Mouse (Mus musculus) retina, postnatal 7 days (tissue): ENCODE results near the gene Ugt2b37.
"Not testable (repeated sequence)": the region's sequence is repeated elsewhere in the genome, so short reads cannot be mapped to it uniquely, and the experiment has no call there.

Source experiments
- DNase-seq: peaks from one replicate; pipeline ENCODE4 v3.0.0-alpha.2; 2012; ENCODE audit warnings: low read depth, low spot score

Gene Ugt2b37

DNA sequence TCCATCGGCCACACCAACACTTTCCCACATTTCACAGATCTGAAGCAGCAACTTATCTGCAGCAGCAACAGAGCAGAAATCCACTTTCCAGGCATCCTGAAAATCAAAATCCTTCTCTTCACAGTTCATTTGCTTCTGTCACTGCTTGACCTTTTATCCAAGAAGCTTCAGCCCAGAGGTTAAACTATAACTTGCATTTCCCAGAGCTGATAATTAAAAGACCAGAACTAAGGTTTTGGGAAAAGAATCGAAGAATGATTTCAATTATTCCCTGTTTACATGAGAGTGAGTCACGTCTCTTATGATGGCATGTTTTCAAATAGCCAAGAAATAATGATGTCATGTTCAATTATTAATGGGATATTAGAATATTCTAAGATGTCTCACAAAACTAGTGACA, at the start of gene Ugt2b37:
Ugt2b37 (minus strand) TSS at position 129 of the 400 bp plus-strand sequence.
- DNase-seq = not testable (repeated sequence)

DNA sequence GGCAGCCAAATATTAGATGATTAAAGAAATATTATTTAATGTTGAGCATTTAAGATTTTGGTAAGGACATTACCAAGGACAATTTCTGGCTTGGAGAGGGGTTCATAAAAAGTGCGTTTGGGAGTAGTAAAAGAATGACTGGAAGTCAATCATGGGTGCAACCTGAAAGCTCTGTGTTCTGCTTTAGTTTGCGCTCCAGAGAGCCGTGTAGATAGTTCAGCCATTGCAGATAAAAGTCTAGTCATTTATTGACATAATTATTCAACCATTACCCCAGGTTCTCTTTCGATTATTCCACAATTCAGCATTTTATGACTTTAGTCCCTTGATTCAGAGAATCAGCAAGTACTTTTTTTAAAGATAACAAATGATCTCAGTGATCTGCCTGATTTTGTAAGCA, 31.6 kb upstream of the Ugt2b37 start:
- not testable (repeated sequence) for DNase-seq

DNA sequence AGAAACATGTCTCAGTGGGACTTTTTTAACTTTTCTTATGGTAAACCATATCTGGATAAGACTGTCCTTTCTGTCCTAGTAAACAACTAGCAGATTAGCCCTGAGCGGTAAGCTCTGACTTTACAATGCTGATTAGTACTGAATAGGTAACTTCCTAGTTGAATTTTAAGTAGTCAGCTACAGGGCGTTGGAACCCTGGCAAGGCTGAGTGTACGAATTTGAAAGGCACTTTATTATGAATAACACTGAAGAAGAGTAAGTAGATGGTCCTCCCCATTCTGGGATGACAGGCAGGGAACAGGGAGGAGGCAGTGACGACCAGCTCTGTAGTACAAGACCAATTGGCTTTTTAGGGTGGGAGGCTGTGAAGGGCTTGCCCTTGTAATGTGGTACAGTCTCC, 21.4 kb upstream of the Ugt2b37 start:
- DNase-seq = not testable (repeated sequence)

DNA sequence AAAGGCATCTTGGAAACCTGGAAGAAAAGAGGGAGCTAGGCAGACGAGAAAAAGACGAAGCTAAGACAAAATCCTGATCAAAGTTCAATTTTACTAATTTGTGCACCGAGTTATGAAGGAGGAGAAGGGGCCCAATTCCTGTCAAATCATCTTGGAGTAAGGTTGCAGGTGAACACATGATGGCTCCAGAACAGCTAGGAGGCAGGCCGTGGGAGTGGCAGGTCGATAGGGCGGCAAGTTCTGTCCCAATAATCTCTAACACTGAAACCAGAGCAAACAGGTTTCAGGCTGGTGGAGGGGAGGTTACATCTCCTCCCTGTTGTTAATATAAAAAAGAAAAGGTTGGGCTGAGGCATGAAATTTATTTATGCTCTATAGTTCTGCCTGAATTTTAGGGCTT, 21.0 kb upstream of the Ugt2b37 start:
- no peak for DNase-seq

DNA sequence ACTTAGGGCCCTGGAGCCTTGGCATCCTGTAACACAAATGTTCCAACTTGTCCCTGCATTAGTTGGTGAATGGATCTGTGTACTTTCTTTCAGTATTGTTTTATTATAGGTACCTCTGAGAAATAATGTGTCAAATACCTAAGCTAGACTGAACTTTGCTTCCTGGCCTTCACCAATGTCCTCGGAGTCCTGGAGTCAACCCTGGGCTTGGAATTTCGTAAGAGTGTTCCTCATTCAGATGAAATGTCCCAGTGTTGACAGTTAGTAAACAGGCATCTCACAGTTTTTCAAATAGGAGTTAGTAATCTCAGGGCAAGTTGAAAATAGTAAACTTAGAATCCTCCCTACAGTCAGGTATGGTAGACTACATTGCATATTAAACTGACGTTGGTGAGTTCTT, 1.2 kb upstream of the Ugt2b37 start:
- no peak for DNase-seq

DNA sequence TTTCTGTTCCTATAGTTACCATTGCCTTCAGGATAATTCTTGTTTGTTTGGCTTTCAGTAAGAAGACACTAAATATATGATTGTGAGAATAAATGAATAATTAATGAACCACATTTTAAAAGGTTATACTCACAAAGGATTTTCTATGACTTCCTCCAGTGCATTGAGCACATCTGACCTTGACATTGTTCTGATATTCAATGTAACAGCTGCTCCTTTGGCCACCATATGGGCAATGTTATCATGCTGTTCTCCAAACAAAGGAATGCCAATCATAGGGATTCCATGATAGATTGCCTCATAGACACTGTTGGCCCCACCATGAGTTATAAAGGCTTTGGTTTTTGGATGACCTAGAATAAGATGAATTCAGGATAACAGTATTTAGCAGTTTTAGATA, 12.5 kb downstream of the Ugt2b37 start:
- not testable (repeated sequence) for DNase-seq

DNA sequence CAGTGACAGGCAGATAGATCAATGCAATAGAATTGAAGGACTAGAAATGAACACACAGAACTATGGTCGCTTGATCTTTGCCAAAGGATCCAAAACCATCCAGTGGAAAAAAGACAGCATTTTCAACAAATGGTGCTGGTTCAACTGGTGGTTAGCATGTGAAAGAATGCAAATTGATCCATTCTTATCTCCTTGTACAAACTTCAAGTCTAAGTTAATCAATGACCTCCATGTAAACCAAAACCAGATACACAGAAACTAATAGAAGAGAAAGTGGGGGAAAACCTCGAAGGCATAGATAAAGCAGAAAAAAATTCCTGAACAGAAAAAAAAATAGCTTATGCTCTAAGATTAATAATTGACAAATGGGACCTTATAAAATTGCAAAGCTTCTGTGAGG, 58.2 kb downstream of the Ugt2b37 start:
- DNase-seq = not testable (repeated sequence)
